In the genomic region with DNA sequence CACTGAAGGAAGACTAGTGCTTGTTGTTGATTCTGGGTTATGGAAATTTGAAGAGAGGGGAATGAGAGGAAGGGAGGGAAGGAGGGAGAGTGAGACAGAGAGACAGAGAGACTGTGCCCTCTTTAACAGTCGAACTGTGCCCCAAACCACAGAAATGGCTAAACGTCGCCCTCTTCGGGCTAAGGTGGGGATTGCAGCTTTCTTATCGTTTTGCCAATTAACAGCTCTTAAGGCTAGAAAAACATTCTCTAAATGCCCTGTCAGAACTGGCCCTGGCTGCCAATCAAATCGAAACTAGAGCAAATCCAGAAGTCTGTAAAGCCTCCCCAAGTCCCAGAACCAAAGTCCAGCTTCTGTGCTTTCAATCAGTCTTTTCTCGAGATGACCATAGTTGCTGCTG, we compare ENCODE assay signal across 9 mouse cellular contexts. TPM values are rescaled to one million over a fixed set of nuclear protein-coding genes. Genes with fewer than 3 reads are reported as not detected.
DNase-seq lines count a peak whose midpoint lies in the region; ATAC-seq and TF ChIP-seq lines count a peak whose summit lies in the region.
"Had no signal": no experiment of that assay in that cellular context is flagged by ENCODE, and none has a peak within 500 bp of the region (broad histone marks: within the 10 kb centered on the region; RNA-seq: fewer than 3 reads in every experiment).

No protein-coding gene starts in this region.

- H3K36me3 ChIP-seq in ES-Bruce4 (ENCODE audit: control insufficient read depth, insufficient read depth, low read length, poor library complexity, severe bottlenecking): no peaks in the 10 kb centered on the region
- no peaks in the 10 kb centered on the region for H3K36me3 ChIP-seq in heart, embryonic 12.5 days
- H3K36me3 ChIP-seq in small intestine, adult 2 months (ENCODE audit: control insufficient read depth, insufficient read depth, low read length): no peaks in the 10 kb centered on the region
- H3K36me3 ChIP-seq: neural tube, embryonic 12.5 days had no signal

- H3K27me3 ChIP-seq in ES-Bruce4 (ENCODE audit: control insufficient read depth, insufficient read depth, low read length, poor library complexity, severe bottlenecking): no peaks in the 10 kb centered on the region
- no peaks in the 10 kb centered on the region for H3K27me3 ChIP-seq in heart, embryonic 12.5 days (replicated peaks)
- H3K27me3 ChIP-seq in small intestine, adult 2 months (ENCODE audit: control insufficient read depth, insufficient read depth, low read length): no peaks in the 10 kb centered on the region
- H3K27me3 ChIP-seq: neural tube, embryonic 12.5 days had no signal

- H3K9me3 ChIP-seq in ES-Bruce4 (replicated peaks; ENCODE audit: control insufficient read depth, insufficient read depth, low read length, poor library complexity, severe bottlenecking): no peaks in the 10 kb centered on the region
- H3K9me3 ChIP-seq in heart, embryonic 12.5 days (replicated peaks): no peaks in the 10 kb centered on the region
- H3K9me3 ChIP-seq: neural tube, embryonic 12.5 days had no signal

- ATAC-seq in common myeloid progenitor, adult 5-6 weeks (replicated peaks; ENCODE audit: low read depth, poor library complexity, severe bottlenecking): peak; percentile 78
- no peak for ATAC-seq in heart, embryonic 12.5 days (ENCODE audit: insufficient number of reproducible peaks, low FRiP score)
- ATAC-seq in activated CD4-positive, CD25-positive, alpha-beta regulatory T cell, adult 4 months: no peak

- WGBS in heart, embryonic 12.5 days: 11% methylated on average over 7 of the region's 7 CpGs
- 7% methylated on average over 7 of the region's 7 CpGs for WGBS in small intestine, adult 2 months

- H3K4me1 ChIP-seq in ES-Bruce4 (ENCODE audit: control insufficient read depth, insufficient read depth, low read length): no peaks in the 10 kb centered on the region
- no peaks in the 10 kb centered on the region for H3K4me1 ChIP-seq in heart, embryonic 12.5 days (replicated peaks)
- H3K4me1 ChIP-seq in small intestine, adult 2 months (ENCODE audit: control insufficient read depth, insufficient read depth, insufficient read length, low read length): no peaks in the 10 kb centered on the region
- H3K4me1 ChIP-seq: neural tube, embryonic 12.5 days had no signal

- peak; percentile 52 for DNase-seq in ZHBTc4 (ENCODE audit: low read depth, low spot score)
- DNase-seq in layer of hippocampus, adult 18-20 months (ENCODE audit: low spot score in 2 of 2): peak; percentile 50 to 77
- DNase-seq in lung, postnatal 10 days: peak; percentile 76

- H3K4me3 ChIP-seq in ES-Bruce4 (ENCODE audit: low read depth, low read length): no peak overlapping the region
- H3K4me3 ChIP-seq in heart, embryonic 12.5 days: no peak overlapping the region
- no peak overlapping the region for H3K4me3 ChIP-seq in small intestine, adult 2 months (ENCODE audit: low read depth, low read length)
- H3K4me3 ChIP-seq: neural tube, embryonic 12.5 days had no signal

- no peak for TF ChIP-seq EP300 in ES-Bruce4 (IDR thresholded peaks at IDR 0.05; ENCODE audit: insufficient read depth, low read depth, low read length)

- no peak overlapping the region for H3K27ac ChIP-seq in ES-Bruce4 (ENCODE audit: insufficient read depth, low read length)
- H3K27ac ChIP-seq in heart, embryonic 12.5 days (ENCODE audit: poor library complexity, severe bottlenecking): no peak overlapping the region
- no peak overlapping the region for H3K27ac ChIP-seq in small intestine, adult 2 months (ENCODE audit: insufficient read depth, low read depth, low read length)
- H3K27ac ChIP-seq: neural tube, embryonic 12.5 days had no signal

- no peak for TF ChIP-seq POLR2A in ES-Bruce4 (IDR thresholded peaks at IDR 0.05; ENCODE audit: insufficient read depth, low read length)
- TF ChIP-seq POLR2A in small intestine, adult 2 months (IDR thresholded peaks at IDR 0.05; ENCODE audit: low read depth, low read length): no peak

- H3K4me2 ChIP-seq in heart, embryonic 12.5 days: peak overlapping the region; percentile 52
- H3K4me2 ChIP-seq: neural tube, embryonic 12.5 days had no signal

- H3K9ac ChIP-seq in ES-Bruce4 (ENCODE audit: low read depth, poor library complexity, severe bottlenecking): no peak overlapping the region
- H3K9ac ChIP-seq in heart, embryonic 12.5 days: no peak overlapping the region
- H3K9ac ChIP-seq: neural tube, embryonic 12.5 days had no signal

- TF ChIP-seq CTCF in ES-Bruce4 (IDR thresholded peaks at IDR 0.05; ENCODE audit: low read depth, low read length): peak; percentile 45
- TF ChIP-seq CTCF in small intestine, adult 2 months (IDR thresholded peaks at IDR 0.05; ENCODE audit: extremely low read depth, insufficient read length, insufficient replicate concordance, low read depth, low read length): peak; percentile 57; the same call in 1 of the 2 replicates

RNA-seq across cellular contexts. Expression of a gene that starts 36.4 kb away (rescaled TPM):
- polyA plus RNA-seq in ES-Bruce4 (2011; ENCODE audit: insufficient read depth, insufficient read length, low read depth, missing spikeins): 64.3 and 64.9 TPM in 2 replicates
- 72.3 and 76.6 TPM in 2 replicates for total RNA-seq in common myeloid progenitor, adult 5-6 weeks (2017)
- polyA plus RNA-seq in heart, embryonic 12.5 days (2016; fragmentation: Nextera tagmentation; extraction: Ambion mirVana): 144 TPM in 2 replicates
- total RNA-seq in layer of hippocampus, adult 18-20 months (2021): 100 to 1,000 TPM; 274 to 322 TPM
- polyA plus RNA-seq in small intestine, adult 2 months (2012; rRNA removed): 133 and 192 TPM in 2 replicates
- polyA plus RNA-seq in activated CD4-positive, CD25-positive, alpha-beta regulatory T cell, adult 4 months (2017; shearing (Covaris generic)): 10 to 100 TPM; 61.9 to 69.7 TPM
